Mouse (Mus musculus) right cerebral cortex, postnatal 36 days (tissue): ENCODE measurements around the gene Phgr1.
A peak's percentile ranks its signal among the peaks of the same experiment; 100 is the strongest.

ENCODE experiments used
- DNase-seq, 2 experiments: peaks; one replicate each; pipeline ENCODE4 v3.0.0; 2022; ENCODE audit warnings: low spot score in 2 of 2, mixed read lengths in 1 of 2

Phgr1 gene

GRCm38 (mm10) chr2:118750476-118750875, 22.1 kb upstream of the Phgr1 start:
- DNase-seq, result no peak

GRCm38 (mm10) chr2:118751896-118752791, 20.4 kb upstream of the Phgr1 start:
- no peak for DNase-seq

- no peak for DNase-seq
Observed at GRCm38 (mm10) chr2:118752792-118753108, 19.8 kb upstream of the Phgr1 start.

- no peak for DNase-seq
Observed at GRCm38 (mm10) chr2:118754143-118754542, 18.4 kb upstream of the Phgr1 start.

- DNase-seq, result no peak
Observed at GRCm38 (mm10) chr2:118755407-118755806, 17.2 kb upstream of the Phgr1 start.

GRCm38 (mm10) chr2:118756103-118756502, 16.5 kb upstream of the Phgr1 start:
- DNase-seq, result no peak

GRCm38 (mm10) chr2:118759828-118760227, 12.7 kb upstream of the Phgr1 start:
- peak in 1 of 2 experiments; percentile 39 for DNase-seq

GRCm38 (mm10) chr2:118760311-118761025, 12.1 kb upstream of the Phgr1 start:
- no peak for DNase-seq

GRCm38 (mm10) chr2:118761358-118761757, 11.2 kb upstream of the Phgr1 start:
- DNase-seq, result no peak

GRCm38 (mm10) chr2:118761906-118762783, 10.4 kb upstream of the Phgr1 start, which contains the start of gene Ccdc9b:
Gene Ccdc9b, minus strand, starts transcription at chr2:118762661.
- peak; percentile 77 for DNase-seq

GRCm38 (mm10) chr2:118762784-118763148, 9.8 kb upstream of the Phgr1 start:
- no peak for DNase-seq

- DNase-seq, result peak in 1 of 2 experiments; percentile 69
Observed at GRCm38 (mm10) chr2:118763469-118763868, 9.1 kb upstream of the Phgr1 start.

GRCm38 (mm10) chr2:118764094-118764831, 8.3 kb upstream of the Phgr1 start:
- no peak for DNase-seq

GRCm38 (mm10) chr2:118764875-118765274, 7.7 kb upstream of the Phgr1 start:
- no peak for DNase-seq

GRCm38 (mm10) chr2:118766041-118767033, 6.2 kb upstream of the Phgr1 start:
- no peak for DNase-seq

- DNase-seq, result no peak
Observed at GRCm38 (mm10) chr2:118774536-118774935, 2.0 kb downstream of the Phgr1 start.

- DNase-seq, result no peak
Observed at GRCm38 (mm10) chr2:118775396-118775795, 2.8 kb downstream of the Phgr1 start.

- peak; percentile 68 to 81 for DNase-seq
Observed at GRCm38 (mm10) chr2:118775846-118776245, 3.3 kb downstream of the Phgr1 start.

- no peak for DNase-seq
Observed at GRCm38 (mm10) chr2:118776295-118776694, 3.7 kb downstream of the Phgr1 start.

GRCm38 (mm10) chr2:118778418-118778817, 5.8 kb downstream of the Phgr1 start:
- no peak for DNase-seq
